Mouse (Mus musculus) thymus, adult 2 months (tissue): ENCODE data around the gene Prim2. TPM values are rescaled to one million over a fixed set of nuclear protein-coding genes. Genes with fewer than 3 reads are reported as not detected.

Experiments used
- DNase-seq: peaks from one replicate; pipeline ENCODE4 v3.0.0; 2021
- H3K27ac ChIP-seq: fragments of 200-500 bp; 2 replicates; pipeline ENCODE4 v1.5.1; 2012; ENCODE audit warnings: low read length, control low read depth; ENCODE audit not compliant: control insufficient read depth, insufficient read depth
- H3K27me3 ChIP-seq: fragments of 200-500 bp; 2 replicates; pipeline ENCODE4 v1.6.1; 2012; ENCODE audit warnings: mild to moderate bottlenecking, low read length, moderate library complexity, mixed read lengths; ENCODE audit not compliant: control insufficient read depth, insufficient read depth
- H3K36me3 ChIP-seq: fragments of 200-500 bp; 2 replicates; pipeline ENCODE4 v1.6.1; 2012; ENCODE audit warnings: mild to moderate bottlenecking, low read length, moderate library complexity; ENCODE audit not compliant: control insufficient read depth, insufficient read depth
- H3K4me1 ChIP-seq: fragments of 200-500 bp; replicated peaks from 2 replicates; pipeline ENCODE4 v1.6.1; 2012; ENCODE audit warnings: low read length; ENCODE audit not compliant: control insufficient read depth, insufficient read depth
- H3K4me3 ChIP-seq: fragments of 200-500 bp; 2 replicates; pipeline ENCODE4 v1.5.1; 2012; ENCODE audit warnings: mild to moderate bottlenecking, low read length, control low read depth, moderate library complexity; ENCODE audit not compliant: control insufficient read depth, insufficient read depth
- CTCF ChIP-seq: fragments of 200-500 bp; IDR thresholded peaks from 2 replicates; pipeline ENCODE4 v1.5.1; 2012; ENCODE audit warnings: mild to moderate bottlenecking, control low read depth, low read length, moderate library complexity, borderline replicate concordance; ENCODE audit not compliant: control insufficient read depth, poor library complexity, insufficient read depth; ENCODE audit errors: extremely low read depth
- POLR2A ChIP-seq: fragments of 200-500 bp; IDR thresholded peaks from 2 replicates; pipeline ENCODE4 v1.6.1; 2012; ENCODE audit warnings: mild to moderate bottlenecking, low read length, control low read depth, moderate library complexity; ENCODE audit not compliant: control insufficient read depth, poor library complexity, insufficient read depth; ENCODE audit errors: extremely low read depth
- WGBS: fragments of 180-500 bp; shearing (Covaris S2); methylation state at CpG from one replicate; pipeline ENCODE4 v1.1.7; 2018; 5-methylcytosine and 5-hydroxymethylcytosine counted together
- polyA plus RNA-seq: library from polyadenylated mRNA; depleted of rRNA; stranded (reverse); fragments of >200 nt; gene quantifications from 2 replicates; pipeline ENCODE4 v1.2.3, GENCODE M21; 2012

The Prim2 gene
- polyA plus RNA-seq, 1 experiment, result 16.2 TPM

DNA sequence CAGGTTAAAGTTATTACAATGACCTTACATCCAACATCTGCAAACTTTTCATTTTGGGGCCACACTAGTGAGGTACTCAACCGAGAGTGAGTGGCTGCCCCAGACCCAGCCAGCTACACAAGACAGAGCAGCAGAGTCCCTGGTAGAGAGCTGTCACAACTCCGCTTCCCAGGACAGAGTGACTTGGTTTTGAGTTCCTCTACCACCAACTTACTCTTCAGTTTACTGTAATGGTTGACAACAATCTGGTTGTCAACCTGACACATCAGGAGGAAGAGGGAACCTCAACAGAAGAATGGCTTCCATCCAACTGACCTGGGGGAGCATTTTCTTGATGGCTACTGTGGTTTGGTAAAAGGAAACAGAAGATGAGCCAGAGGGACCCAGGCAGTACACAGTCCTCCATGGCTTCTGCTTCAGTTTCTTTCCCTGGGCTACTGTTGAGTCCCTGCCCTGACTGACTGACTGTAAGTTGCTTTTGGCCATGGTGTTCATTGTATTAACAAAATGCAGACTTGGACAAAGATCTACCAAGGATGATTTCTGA is 134.4 kb downstream of the Prim2 start:
- H3K4me3 ChIP-seq, result no peak overlapping the region
- no peak for TF ChIP-seq CTCF
- no peak for TF ChIP-seq POLR2A
- 95% methylated on average over 2 of the region's 2 CpGs for WGBS
- DNase-seq, result no peak
- H3K36me3 ChIP-seq, result no peaks in the 10 kb centered on the region
- no peak overlapping the region for H3K27ac ChIP-seq
- no peaks in the 10 kb centered on the region for H3K27me3 ChIP-seq
- H3K4me1 ChIP-seq, result no peaks in the 10 kb centered on the region

DNA sequence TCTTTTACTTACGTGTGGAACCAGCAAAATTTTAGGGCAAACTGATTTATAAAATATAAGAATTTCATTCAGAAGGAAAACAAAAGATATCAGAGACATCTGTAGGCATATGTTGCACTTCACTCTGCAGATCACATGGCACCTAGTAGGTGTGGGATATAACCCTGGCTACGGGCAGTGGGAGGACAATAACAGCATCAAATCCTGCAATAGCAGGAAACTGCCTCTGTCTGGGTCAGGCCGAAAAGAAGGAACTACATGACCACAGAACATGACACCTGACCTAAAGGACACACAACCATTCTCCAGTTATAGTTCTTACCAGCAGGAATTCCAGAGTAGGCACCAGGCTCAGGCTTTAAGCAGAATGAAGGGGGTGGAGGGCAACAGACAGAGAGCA is 137.7 kb downstream of the Prim2 start:
- Histone ChIP-seq H3K4me3 (no peak overlapping the region), H3K27ac (no peak overlapping the region), H3K4me1 (no peaks in the 10 kb centered on the region), H3K36me3 (no peaks in the 10 kb centered on the region), H3K27me3 (no peaks in the 10 kb centered on the region)
- TF ChIP-seq POLR2A, result no peak
- TF ChIP-seq CTCF, result no peak
- DNase-seq, result no peak
- 82% methylated on average over 3 of the region's 3 CpGs for WGBS

- H3K4me3 ChIP-seq, result no peak overlapping the region
- TF ChIP-seq CTCF (no peak), POLR2A (no peak)
- H3K4me1 ChIP-seq, result no peaks in the 10 kb centered on the region
- no peak overlapping the region for H3K27ac ChIP-seq
- H3K27me3 ChIP-seq, result no peaks in the 10 kb centered on the region
- no peak for DNase-seq
- H3K36me3 ChIP-seq, result no peaks in the 10 kb centered on the region
- 92% methylated on average over 5 of the region's 5 CpGs for WGBS
These were observed 138.3 kb downstream of the Prim2 start for GRCm38 (mm10) chr1:33531097-33531856.

DNA sequence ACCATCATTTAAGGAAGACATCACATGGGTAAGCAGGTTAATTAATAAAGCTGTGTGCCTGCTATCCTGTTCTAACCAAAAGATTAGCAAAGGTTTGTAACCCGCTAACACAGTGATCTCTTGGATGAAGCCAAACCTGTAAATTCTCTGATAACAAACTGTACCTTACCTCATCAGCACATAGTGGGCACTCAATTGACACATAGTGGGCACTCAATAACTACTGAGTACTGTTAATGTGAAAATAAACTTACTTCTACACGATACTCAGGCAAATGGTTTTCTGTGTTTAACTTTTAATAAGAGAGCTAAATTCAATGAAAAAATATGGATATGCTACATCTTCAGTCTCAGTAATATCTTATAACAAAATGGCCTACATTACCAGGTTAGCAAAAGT is 139.1 kb downstream of the Prim2 start:
- no peaks in the 10 kb centered on the region for H3K27me3 ChIP-seq
- no peak for TF ChIP-seq POLR2A
- no peak for TF ChIP-seq CTCF
- DNase-seq, result no peak
- no peaks in the 10 kb centered on the region for H3K4me1 ChIP-seq
- no peak overlapping the region for H3K27ac ChIP-seq
- WGBS, result 99% methylated on average over 2 of the region's 2 CpGs
- H3K4me3 ChIP-seq, result no peak overlapping the region
- H3K36me3 ChIP-seq, result no peaks in the 10 kb centered on the region

GRCm38 (mm10) chr1:33529543-33530232 is 139.9 kb downstream of the Prim2 start:
- DNase-seq, result no peak
- Histone ChIP-seq H3K27ac (no peak overlapping the region), H3K4me3 (no peak overlapping the region), H3K27me3 (no peaks in the 10 kb centered on the region), H3K36me3 (no peaks in the 10 kb centered on the region), H3K4me1 (no peaks in the 10 kb centered on the region)
- WGBS, result 63% methylated on average over 8 of the region's 8 CpGs
- TF ChIP-seq CTCF, result no peak
- no peak for TF ChIP-seq POLR2A

DNA sequence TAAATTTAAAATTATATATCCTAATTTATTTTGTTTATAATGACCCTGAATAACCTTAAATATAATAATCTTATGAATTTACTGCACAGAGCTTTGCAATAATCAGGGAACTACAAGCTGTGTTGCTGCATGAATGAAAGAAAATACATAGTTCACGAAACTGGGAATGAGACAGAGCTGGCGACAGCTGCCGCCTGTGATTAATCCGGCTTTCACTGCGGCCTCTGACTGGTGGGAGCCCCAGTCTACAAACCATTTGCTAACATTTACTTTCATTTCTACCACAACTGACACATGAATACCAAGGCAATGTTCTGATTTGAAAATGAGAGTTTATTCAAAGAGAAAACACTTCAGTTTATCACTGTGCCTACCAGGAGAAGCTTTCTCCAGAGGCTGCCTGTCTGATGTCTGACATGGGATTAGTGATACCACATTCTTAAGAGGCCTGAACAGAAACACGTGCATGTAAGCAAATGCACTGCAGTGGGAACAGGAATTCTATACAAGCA is 142.2 kb downstream of the Prim2 start:
- no peak for DNase-seq
- Histone ChIP-seq H3K4me3 (no peak overlapping the region), H3K36me3 (no peaks in the 10 kb centered on the region), H3K27ac (no peak overlapping the region), H3K4me1 (no peaks in the 10 kb centered on the region), H3K27me3 (no peaks in the 10 kb centered on the region)
- 91% methylated on average over 6 of the region's 6 CpGs for WGBS
- TF ChIP-seq CTCF, result no peak
- TF ChIP-seq POLR2A, result no peak
